Mouse (Mus musculus) forebrain, embryonic 12.5 days (tissue): ENCODE results near the gene Sash3. TPM values are rescaled to one million over a fixed set of nuclear protein-coding genes. Genes with fewer than 3 reads are reported as not detected.

ENCODE experiments used
- polyA plus RNA-seq: library from polyadenylated mRNA; unstranded; fragments of >200 nt; fragmentation: Nextera tagmentation; extraction: Ambion mirVana; gene quantifications from 2 replicates; pipeline ENCODE4 v1.2.1, GENCODE M21; 2016

Sash3 gene
- polyA plus RNA-seq, 1 experiment from 2014 or later, result 0.77 TPM

Other genes with a start within 250 kb of the Sash3 start
- gene Ocrl, start 234.0 kb upstream of the Sash3 start, polyA plus RNA-seq, result 24.9 and 27.5 TPM in 2 replicates
- 5.3 and 5.9 TPM in 2 replicates for gene Apln, start 111.6 kb upstream of the Sash3 start, polyA plus RNA-seq
- gene Xpnpep2, start 37.7 kb upstream of the Sash3 start, polyA plus RNA-seq, result 0.55 and 1.2 TPM in 2 replicates
- 6.6 and 6.9 TPM in 2 replicates for gene Zdhhc9, start 62.4 kb downstream of the Sash3 start, polyA plus RNA-seq
- gene Utp14a, start 110.4 kb downstream of the Sash3 start, polyA plus RNA-seq, result 24.6 and 25.1 TPM in 2 replicates
- gene Bcorl1, start 194.9 kb downstream of the Sash3 start, polyA plus RNA-seq, result 6.4 and 6.7 TPM in 2 replicates